Mouse (Mus musculus) limb, embryonic 15.5 days (tissue): ENCODE measurements around the gene Dnajc8. TPM values are rescaled to one million over a fixed set of nuclear protein-coding genes. Genes with fewer than 3 reads are reported as not detected.
"Not testable (repeated sequence)": the region's sequence is repeated elsewhere in the genome, so short reads cannot be mapped to it uniquely, and the experiment has no call there.

Source experiments
- ATAC-seq: fragments of 200-750 bp; cut with Nextera tagmentation; 2 replicates; pipeline ENCODE4 v1.8.0; 2017; ENCODE audit warnings: low read depth, moderate TSS enrichment; ENCODE audit not compliant: insufficient number of reproducible peaks, low FRiP score, low TSS enrichment
- H3K27ac ChIP-seq: fragments of 300-500 bp; sonication (generic); 2 replicates; pipeline ENCODE4 v1.5.1; 2015; ENCODE audit warnings: moderate library complexity, mild to moderate bottlenecking, inconsistent platforms
- H3K27me3 ChIP-seq: fragments of 300-500 bp; sonication (generic); 2 replicates; pipeline ENCODE4 v1.6.1; 2015; ENCODE audit warnings: inconsistent platforms
- H3K36me3 ChIP-seq: fragments of 300-500 bp; sonication (generic); 2 replicates; pipeline ENCODE4 v1.6.1; 2015; ENCODE audit warnings: inconsistent platforms
- H3K4me1 ChIP-seq: fragments of 300-500 bp; sonication (generic); 2 replicates; pipeline ENCODE4 v1.6.1; 2015; ENCODE audit warnings: inconsistent platforms
- H3K4me2 ChIP-seq: fragments of 300-500 bp; sonication (generic); 2 replicates; pipeline ENCODE4 v1.6.1; 2015; ENCODE audit warnings: mild to moderate bottlenecking, inconsistent platforms
- H3K4me3 ChIP-seq: fragments of 300-500 bp; sonication (generic); 2 replicates; pipeline ENCODE4 v1.5.1; 2015; ENCODE audit warnings: mild to moderate bottlenecking, inconsistent platforms
- H3K9ac ChIP-seq: fragments of 300-500 bp; sonication (generic); 2 replicates; pipeline ENCODE4 v1.6.1; 2015; ENCODE audit warnings: inconsistent platforms
- H3K9me3 ChIP-seq: fragments of 300-500 bp; sonication (generic); 2 replicates; pipeline ENCODE4 v1.6.1; 2016; ENCODE audit warnings: inconsistent platforms
- WGBS: fragments of 180-500 bp; shearing (Covaris S2); methylation state at CpG from one replicate; pipeline ENCODE4 v1.1.7; 2015; 5-methylcytosine and 5-hydroxymethylcytosine counted together
- polyA plus RNA-seq: library from polyadenylated mRNA; unstranded; fragments of >200 nt; fragmentation: Nextera tagmentation; extraction: Ambion mirVana; gene quantifications from 2 replicates; pipeline ENCODE4 v1.2.1, GENCODE M21; 2015

The Dnajc8 gene
- polyA plus RNA-seq, 1 experiment from 2014 or later: 131 TPM

GRCm38 (mm10) chr4:132574809-132575347 lies 39.5 kb downstream of the Dnajc8 start:
- ATAC-seq: no peak
- H3K9me3 ChIP-seq: no peaks in the 10 kb centered on the region
- no peaks in the 10 kb centered on the region for H3K4me1 ChIP-seq
- H3K27ac ChIP-seq: no peak overlapping the region
- no peak overlapping the region for H3K4me3 ChIP-seq
- no peak overlapping the region for H3K9ac ChIP-seq
- H3K27me3 ChIP-seq: no peaks in the 10 kb centered on the region
- H3K36me3 ChIP-seq: no peaks in the 10 kb centered on the region
- 95% methylated on average over 1 of the region's 1 CpGs for WGBS
- no peak overlapping the region for H3K4me2 ChIP-seq

GRCm38 (mm10) chr4:132583781-132584180 lies 48.4 kb downstream of the Dnajc8 start:
- Histone ChIP-seq H3K9ac (no peak overlapping the region), H3K4me1 (no peaks in the 10 kb centered on the region), H3K36me3 (no peaks in the 10 kb centered on the region), H3K9me3 (no peaks in the 10 kb centered on the region), H3K4me3 (no peak overlapping the region), H3K27ac (no peak overlapping the region), H3K27me3 (no peaks in the 10 kb centered on the region), H3K4me2 (no peak overlapping the region)
- ATAC-seq: no peak
- 61% methylated on average over 3 of the region's 3 CpGs for WGBS

- H3K36me3 ChIP-seq: no peaks in the 10 kb centered on the region
- no peak overlapping the region for H3K27ac ChIP-seq
- 83% methylated on average over 2 of the region's 2 CpGs for WGBS
- H3K4me3 ChIP-seq: no peak overlapping the region
- H3K9me3 ChIP-seq: no peaks in the 10 kb centered on the region
- no peaks in the 10 kb centered on the region for H3K4me1 ChIP-seq
- H3K9ac ChIP-seq: no peak overlapping the region
- H3K4me2 ChIP-seq: no peak overlapping the region
- no peaks in the 10 kb centered on the region for H3K27me3 ChIP-seq
- no peak for ATAC-seq
Observed at GRCm38 (mm10) chr4:132584975-132585374, 49.6 kb downstream of the Dnajc8 start.

GRCm38 (mm10) chr4:132586282-132586681 lies 50.9 kb downstream of the Dnajc8 start:
- Histone ChIP-seq H3K4me3 (no peak overlapping the region), H3K27ac (no peak overlapping the region), H3K9me3 (no peaks in the 10 kb centered on the region), H3K4me1 (no peaks in the 10 kb centered on the region), H3K27me3 (no peaks in the 10 kb centered on the region), H3K9ac (no peak overlapping the region), H3K36me3 (no peaks in the 10 kb centered on the region), H3K4me2 (no peak overlapping the region)
- WGBS: 93% methylated on average over 4 of the region's 4 CpGs
- no peak for ATAC-seq

- whole genome bisulfite sequencing: 65% methylated on average over 3 of the region's 3 CpGs
- Histone ChIP-seq H3K36me3 (no peaks in the 10 kb centered on the region), H3K27me3 (no peaks in the 10 kb centered on the region), H3K4me1 (no peaks in the 10 kb centered on the region), H3K27ac (no peak overlapping the region), H3K9me3 (no peaks in the 10 kb centered on the region), H3K9ac (no peak overlapping the region), H3K4me3 (no peak overlapping the region), H3K4me2 (no peak overlapping the region)
- no peak for ATAC-seq
Observed at GRCm38 (mm10) chr4:132588512-132588911, 53.2 kb downstream of the Dnajc8 start.

- no peaks in the 10 kb centered on the region for H3K36me3 ChIP-seq
- H3K4me2 ChIP-seq: no peak overlapping the region
- no peak overlapping the region for H3K9ac ChIP-seq
- no peak overlapping the region for H3K27ac ChIP-seq
- no peaks in the 10 kb centered on the region for H3K9me3 ChIP-seq
- no peak overlapping the region for H3K4me3 ChIP-seq
- no peaks in the 10 kb centered on the region for H3K4me1 ChIP-seq
- H3K27me3 ChIP-seq: no peaks in the 10 kb centered on the region
- 84% methylated on average over 10 of the region's 10 CpGs for WGBS
- no peak for ATAC-seq
Observed at GRCm38 (mm10) chr4:132590642-132591041, 55.3 kb downstream of the Dnajc8 start.

- WGBS: 85% methylated on average over 9 of the region's 9 CpGs
- Histone ChIP-seq H3K9me3 (no peaks in the 10 kb centered on the region), H3K4me1 (no peaks in the 10 kb centered on the region), H3K4me3 (no peak overlapping the region), H3K27me3 (no peaks in the 10 kb centered on the region), H3K9ac (no peak overlapping the region), H3K4me2 (no peak overlapping the region), H3K36me3 (no peaks in the 10 kb centered on the region), H3K27ac (no peak overlapping the region)
- ATAC-seq: no peak
Observed at GRCm38 (mm10) chr4:132592958-132593357, 57.6 kb downstream of the Dnajc8 start.

GRCm38 (mm10) chr4:132594191-132594590 lies 58.8 kb downstream of the Dnajc8 start:
- no peak overlapping the region for H3K9ac ChIP-seq
- no peaks in the 10 kb centered on the region for H3K36me3 ChIP-seq
- no peaks in the 10 kb centered on the region for H3K27me3 ChIP-seq
- no peaks in the 10 kb centered on the region for H3K9me3 ChIP-seq
- no peak for ATAC-seq
- 40% methylated on average over 4 of the region's 4 CpGs for WGBS
- no peaks in the 10 kb centered on the region for H3K4me1 ChIP-seq
- no peak overlapping the region for H3K4me3 ChIP-seq
- no peak overlapping the region for H3K4me2 ChIP-seq
- no peak overlapping the region for H3K27ac ChIP-seq

- Histone ChIP-seq H3K4me3 (no peak overlapping the region), H3K36me3 (no peaks in the 10 kb centered on the region), H3K4me2 (no peak overlapping the region), H3K27me3 (no peaks in the 10 kb centered on the region), H3K9me3 (no peaks in the 10 kb centered on the region), H3K9ac (no peak overlapping the region), H3K4me1 (no peaks in the 10 kb centered on the region), H3K27ac (no peak overlapping the region)
- no peak for ATAC-seq
- 82% methylated on average over 2 of the region's 2 CpGs for WGBS
Observed at GRCm38 (mm10) chr4:132598861-132599260, 63.5 kb downstream of the Dnajc8 start.

GRCm38 (mm10) chr4:132599764-132600163 lies 64.4 kb downstream of the Dnajc8 start:
- no peak overlapping the region for H3K9ac ChIP-seq
- H3K27ac ChIP-seq: no peak overlapping the region
- no peaks in the 10 kb centered on the region for H3K36me3 ChIP-seq
- no peak overlapping the region for H3K4me3 ChIP-seq
- no peak for ATAC-seq
- no peak overlapping the region for H3K4me2 ChIP-seq
- H3K9me3 ChIP-seq: no peaks in the 10 kb centered on the region
- H3K4me1 ChIP-seq: no peaks in the 10 kb centered on the region
- WGBS: 87% methylated on average over 3 of the region's 3 CpGs
- no peaks in the 10 kb centered on the region for H3K27me3 ChIP-seq

- ATAC-seq: no peak
- no peaks in the 10 kb centered on the region for H3K27me3 ChIP-seq
- H3K4me3 ChIP-seq: no peak overlapping the region
- no peak overlapping the region for H3K27ac ChIP-seq
- no peaks in the 10 kb centered on the region for H3K9me3 ChIP-seq
- no peaks in the 10 kb centered on the region for H3K36me3 ChIP-seq
- H3K4me1 ChIP-seq: no peaks in the 10 kb centered on the region
- no peak overlapping the region for H3K4me2 ChIP-seq
- no peak overlapping the region for H3K9ac ChIP-seq
- WGBS: 89% methylated on average over 6 of the region's 6 CpGs
Observed at GRCm38 (mm10) chr4:132600465-132600864, 65.1 kb downstream of the Dnajc8 start.

GRCm38 (mm10) chr4:132601242-132601641 lies 65.9 kb downstream of the Dnajc8 start:
- not testable (repeated sequence) for H3K9me3 ChIP-seq, H3K4me3 ChIP-seq, H3K27ac ChIP-seq, H3K9ac ChIP-seq, H3K27me3 ChIP-seq, ATAC-seq, H3K4me1 ChIP-seq, H3K4me2 ChIP-seq, H3K36me3 ChIP-seq
- 87% methylated on average over 5 of the region's 5 CpGs for WGBS
